In the genomic region with DNA sequence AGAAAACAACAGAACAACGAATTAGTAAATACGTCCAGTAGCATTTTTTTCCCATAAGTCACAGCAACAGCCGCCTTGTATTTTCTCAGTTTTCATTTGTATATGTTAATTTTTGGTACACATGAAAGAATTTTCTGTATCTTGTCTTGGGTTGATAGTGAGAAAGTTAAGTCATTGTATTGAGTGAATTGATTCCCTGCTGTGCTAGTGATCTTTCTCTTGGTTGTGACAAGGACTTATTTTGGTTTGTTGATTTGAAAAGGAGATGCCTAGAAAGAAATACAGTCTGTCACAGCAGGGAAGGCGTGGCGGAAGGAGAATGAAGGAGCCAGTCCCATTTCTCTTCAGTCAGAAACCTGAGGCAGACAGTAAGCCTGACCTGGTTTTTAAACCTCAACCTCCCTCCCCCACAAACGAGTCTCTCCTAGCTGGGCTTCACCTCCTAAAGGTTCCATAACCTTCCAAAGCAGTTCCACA, we compare ENCODE assay signal across 23 mouse cellular contexts. TPM values are rescaled to one million over a fixed set of nuclear protein-coding genes. Genes with fewer than 3 reads are reported as not detected.
A peak's percentile ranks its signal among the peaks of the same experiment; 100 is the strongest.
DNase-seq lines count a peak whose midpoint lies in the region; TF ChIP-seq lines count a peak whose summit lies in the region.
"Had no signal": no experiment of that assay in that cellular context is flagged by ENCODE, and none has a peak within 500 bp of the region (broad histone marks: within the 10 kb centered on the region; RNA-seq: fewer than 3 reads in every experiment).

No protein-coding gene starts in this region.

- H3K4me1 ChIP-seq in embryonic facial prominence, embryonic 10.5 days, result no peaks in the 10 kb centered on the region
- H3K4me1 ChIP-seq: embryonic facial prominence, embryonic 13.5 days; embryonic facial prominence, embryonic 15.5 days; forebrain, embryonic 10.5 days; forebrain, embryonic 12.5 days had no signal

- WGBS in embryonic facial prominence, embryonic 10.5 days, result 76% methylated on average over 6 of the region's 6 CpGs

- intact Hi-C loops in left cerebral cortex, adult 2 months (cut with DNase I), result no loop called here

- no peak overlapping the region for H3K27ac ChIP-seq in left cerebral cortex, adult 2 months
- H3K27ac ChIP-seq in embryonic facial prominence, embryonic 10.5 days (replicated peaks), result no peak overlapping the region
- H3K27ac ChIP-seq: embryonic facial prominence, embryonic 13.5 days; embryonic facial prominence, embryonic 15.5 days; forebrain, embryonic 10.5 days; forebrain, embryonic 12.5 days had no signal

- DNase-seq in heart, adult 11 months, result peak; percentile 48
- no peak for DNase-seq in heart, postnatal 4 days
- DNase-seq in R1 (ENCODE audit: low read depth, low spot score) (peak; percentile 85), ZHBTc4 (ENCODE audit: low read depth, low spot score) (peak; percentile 74)
- DNase-seq in left cerebral cortex, adult 2 months (ENCODE audit: extremely low spot score in 1 of 2, low spot score in 2 of 2), result no peak
- DNase-seq in embryonic facial prominence, embryonic 10.5 days (ENCODE audit: low spot score), result no peak
- DNase-seq: adrenal gland, adult 2 months; adrenal gland, postnatal 10 days; adrenal gland, postnatal 25 days; B cell, adult 2 months; cerebellum, adult 11-12 months; cerebellum, adult 2 months; cerebellum, adult 9-10 months; cerebellum, postnatal 10 days; cerebellum, postnatal 25 days had no signal

- no peaks in the 10 kb centered on the region for H3K36me3 ChIP-seq in embryonic facial prominence, embryonic 10.5 days (replicated peaks)
- H3K36me3 ChIP-seq: embryonic facial prominence, embryonic 13.5 days; embryonic facial prominence, embryonic 15.5 days; forebrain, embryonic 10.5 days; forebrain, embryonic 12.5 days had no signal

- no peak for TF ChIP-seq CTCF in left cerebral cortex, adult 2 months (IDR thresholded peaks at IDR 0.05)

- H3K4me3 ChIP-seq in left cerebral cortex, adult 2 months, result no peak overlapping the region
- no peak overlapping the region for H3K4me3 ChIP-seq in embryonic facial prominence, embryonic 10.5 days
- H3K4me3 ChIP-seq: embryonic facial prominence, embryonic 13.5 days; embryonic facial prominence, embryonic 15.5 days; erythroblast, embryonic 14.5 days; forebrain, embryonic 10.5 days; forebrain, embryonic 12.5 days had no signal

- H3K27me3 ChIP-seq in embryonic facial prominence, embryonic 10.5 days (replicated peaks; ENCODE audit: low read depth, poor library complexity, severe bottlenecking), result no peaks in the 10 kb centered on the region
- H3K27me3 ChIP-seq: CH12.LX; embryonic facial prominence, embryonic 13.5 days; embryonic facial prominence, embryonic 15.5 days; forebrain, embryonic 12.5 days; Patski had no signal

- no peaks in the 10 kb centered on the region for H3K9me3 ChIP-seq in embryonic facial prominence, embryonic 10.5 days
- H3K9me3 ChIP-seq: embryonic facial prominence, embryonic 13.5 days; embryonic facial prominence, embryonic 15.5 days; forebrain, embryonic 10.5 days; forebrain, embryonic 12.5 days; G1E had no signal

RNA-seq across cellular contexts. Expression of a gene that starts 50.7 kb away (rescaled TPM):
- total RNA-seq in heart, postnatal 4 days (2021), result 1 to 10 TPM; 1.4 to 1.6 TPM
- total RNA-seq in left cerebral cortex, adult 2 months (2021), result 1 to 10 TPM; 3.4 to 3.7 TPM
- polyA plus RNA-seq in embryonic facial prominence, embryonic 10.5 days (2016; fragmentation: Nextera tagmentation; extraction: Ambion mirVana), result 1.3 and 1.5 TPM in 2 replicates
- total RNA-seq: CH12.LX had no signal
- polyA plus RNA-seq: erythroblast, embryonic 14.5 days had no signal

Comparison
In these comparisons a context has a peak if more than half of its experiments do, and no peak if none do; other contexts are left out.
1. DNase-seq: peak in heart, adult 11 months (single experiment), R1 (single experiment) and ZHBTc4 (single experiment); none in heart, postnatal 4 days (single experiment), left cerebral cortex, adult 2 months (0 of 2) and embryonic facial prominence, embryonic 10.5 days (single experiment).